Mouse (Mus musculus): ENCODE results near the gene Rp9. TPM values are rescaled to one million over a fixed set of nuclear protein-coding genes. Genes with fewer than 3 reads are reported as not detected.

The Rp9 gene
- polyA plus RNA-seq (2015; fragmentation: Nextera tagmentation; extraction: Ambion mirVana), result 63.1 and 66.0 TPM in 2 replicates

DNA sequence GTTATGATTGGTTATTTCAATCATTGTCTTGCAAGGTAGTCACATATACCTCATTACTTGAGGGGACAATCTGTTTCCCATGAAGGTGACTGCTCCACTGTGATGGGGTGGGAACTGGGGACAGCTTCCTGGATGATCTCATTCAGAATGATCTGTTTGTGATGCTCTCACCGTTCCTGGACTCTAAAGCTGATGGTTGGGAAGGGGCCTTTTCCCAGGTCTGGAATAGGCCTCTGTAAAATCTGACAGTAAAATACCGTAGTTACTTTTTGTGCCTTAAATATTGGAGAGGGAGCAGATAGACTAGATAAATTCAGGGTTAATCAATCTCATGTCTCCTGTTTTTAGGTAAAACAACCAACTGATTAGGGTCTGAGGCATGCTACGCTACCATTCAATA lies at the start of gene Rp9:
TSS of gene Rp9 (minus strand) at position 101 of the 400 bp plus-strand sequence.
- H3K27ac ChIP-seq (ENCODE audit: low read length), result peak within 1 kb of the TSS; percentile 20; the same call in 1 of the 2 replicates
- H3K4me1 ChIP-seq (replicated peaks; ENCODE audit: control insufficient read depth, insufficient read depth, low read length), result peaks cover 7% of the 10 kb centered on the region
- peak within 1 kb of the TSS; percentile 95 for H3K9ac ChIP-seq (replicated peaks; ENCODE audit: low read depth, low read length)
- H3K27me3 ChIP-seq (replicated peaks; ENCODE audit: control insufficient read depth, insufficient read depth, low read length), result no peaks in the 10 kb centered on the region
- H3K9me3 ChIP-seq (ENCODE audit: control insufficient read depth, low read length), result no peaks in the 10 kb centered on the region
- peak within 1 kb of the TSS; percentile 82 for H3K4me3 ChIP-seq (replicated peaks; ENCODE audit: low read length)
- 89% methylated on average over 3 of the region's 3 CpGs for WGBS
- no peak for ATAC-seq
- H3K36me3 ChIP-seq (ENCODE audit: control insufficient read depth, insufficient read depth), result no peaks in the 10 kb centered on the region
- H3K4me2 ChIP-seq (ENCODE audit: low read length), result peak within 1 kb of the TSS; percentile 67

DNA sequence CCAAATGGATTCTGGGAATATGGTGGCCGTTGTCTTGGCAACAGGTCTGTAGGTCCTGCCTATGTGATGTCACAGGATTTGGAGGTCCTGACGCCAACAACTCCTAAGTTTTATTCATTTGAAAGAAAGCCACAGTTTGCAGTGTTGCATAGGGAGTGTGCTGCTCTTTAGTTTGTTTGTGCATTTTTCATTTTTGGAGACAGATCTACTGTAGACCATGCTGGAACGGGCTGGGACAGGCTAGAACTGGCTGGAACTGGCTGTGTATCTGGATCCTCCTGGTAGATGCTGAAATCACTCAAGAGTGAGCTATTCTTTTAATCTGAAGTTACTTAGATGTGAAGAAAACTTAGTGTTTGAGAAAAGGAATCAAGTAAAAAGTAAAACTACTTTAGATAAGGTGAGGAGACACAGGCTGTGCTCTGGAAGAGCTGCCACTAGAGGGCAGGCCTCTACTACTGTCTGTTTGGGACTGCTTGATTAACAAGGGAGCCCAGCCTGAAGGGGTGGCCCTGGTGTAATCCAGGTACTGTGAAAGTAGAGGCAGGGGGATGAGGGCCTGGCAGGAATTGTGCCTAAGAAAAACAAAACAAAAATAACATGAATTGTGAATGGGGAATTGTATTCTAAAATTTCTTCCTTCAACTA lies 49.0 kb upstream of the Rp9 start:
- Histone ChIP-seq H3K9me3 (ENCODE audit: control insufficient read depth, low read length) (no peaks in the 10 kb centered on the region), H3K4me1 (replicated peaks; ENCODE audit: control insufficient read depth, insufficient read depth, low read length) (no peaks in the 10 kb centered on the region), H3K9ac (replicated peaks; ENCODE audit: low read depth, low read length) (no peak overlapping the region), H3K27me3 (replicated peaks; ENCODE audit: control insufficient read depth, insufficient read depth, low read length) (no peaks in the 10 kb centered on the region), H3K36me3 (ENCODE audit: control insufficient read depth, insufficient read depth) (no peaks in the 10 kb centered on the region), H3K27ac (ENCODE audit: low read length) (no peak overlapping the region), H3K4me2 (ENCODE audit: low read length) (no peak overlapping the region), H3K4me3 (replicated peaks; ENCODE audit: low read length) (no peak overlapping the region)
- WGBS, result 94% methylated on average over 3 of the region's 3 CpGs
- peak; percentile 72; the same call in 1 of the 2 replicates for ATAC-seq

DNA sequence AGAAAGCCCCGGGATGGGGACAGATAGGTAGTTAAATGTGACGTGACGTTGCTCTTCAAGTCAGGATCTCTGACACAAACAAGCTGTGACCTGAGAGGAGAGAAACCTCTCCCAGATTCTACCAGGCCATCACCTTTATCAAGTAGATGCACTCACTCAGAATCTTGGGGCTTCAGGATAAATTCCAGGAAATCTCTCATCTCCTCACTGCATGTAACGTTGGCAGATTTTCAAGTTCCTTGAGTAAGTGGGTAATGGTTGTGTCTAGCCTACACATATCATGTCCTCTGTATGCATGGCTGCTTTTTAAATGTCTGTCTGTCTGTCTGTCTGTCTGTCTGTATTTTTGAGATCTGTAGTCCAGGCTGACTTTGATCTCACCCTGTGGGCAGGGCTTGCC lies 45.5 kb upstream of the Rp9 start:
- Histone ChIP-seq H3K9ac (replicated peaks; ENCODE audit: low read depth, low read length) (no peak overlapping the region), H3K9me3 (ENCODE audit: control insufficient read depth, low read length) (no peaks in the 10 kb centered on the region), H3K27me3 (replicated peaks; ENCODE audit: control insufficient read depth, insufficient read depth, low read length) (no peaks in the 10 kb centered on the region), H3K4me2 (ENCODE audit: low read length) (no peak overlapping the region), H3K4me1 (replicated peaks; ENCODE audit: control insufficient read depth, insufficient read depth, low read length) (no peaks in the 10 kb centered on the region), H3K4me3 (replicated peaks; ENCODE audit: low read length) (no peak overlapping the region), H3K27ac (ENCODE audit: low read length) (no peak overlapping the region), H3K36me3 (ENCODE audit: control insufficient read depth, insufficient read depth) (no peaks in the 10 kb centered on the region)
- 95% methylated on average over 4 of the region's 4 CpGs for WGBS
- no peak for ATAC-seq

DNA sequence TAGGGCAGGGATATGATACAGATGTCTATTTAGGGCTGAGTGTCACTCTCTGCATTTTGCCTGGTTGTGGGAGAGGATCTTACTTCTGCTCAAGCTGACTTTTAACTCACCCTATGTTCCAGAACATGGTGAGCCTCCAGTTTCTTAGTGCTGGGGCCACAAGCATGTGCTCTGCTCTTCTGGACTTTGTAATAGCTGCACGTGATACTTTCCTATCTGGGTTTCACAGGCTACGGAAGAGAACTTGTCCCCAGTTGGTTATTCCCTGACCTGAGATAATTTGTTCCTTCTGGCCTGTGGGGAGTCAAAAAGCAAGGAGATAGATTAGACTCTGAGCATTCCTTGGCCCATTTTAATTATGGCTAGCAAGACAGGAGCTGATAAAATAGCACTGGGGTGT lies 36.0 kb upstream of the Rp9 start:
- no peak for ATAC-seq
- 92% methylated on average over 2 of the region's 2 CpGs for WGBS
- H3K36me3 ChIP-seq (ENCODE audit: control insufficient read depth, insufficient read depth), result no peaks in the 10 kb centered on the region
- no peak overlapping the region for H3K27ac ChIP-seq (ENCODE audit: low read length)
- H3K9me3 ChIP-seq (ENCODE audit: control insufficient read depth, low read length), result no peaks in the 10 kb centered on the region
- no peak overlapping the region for H3K4me2 ChIP-seq (ENCODE audit: low read length)
- H3K4me1 ChIP-seq (replicated peaks; ENCODE audit: control insufficient read depth, insufficient read depth, low read length), result peaks cover 4% of the 10 kb centered on the region
- H3K27me3 ChIP-seq (replicated peaks; ENCODE audit: control insufficient read depth, insufficient read depth, low read length), result no peaks in the 10 kb centered on the region
- H3K9ac ChIP-seq (replicated peaks; ENCODE audit: low read depth, low read length), result no peak overlapping the region
- H3K4me3 ChIP-seq (replicated peaks; ENCODE audit: low read length), result no peak overlapping the region

DNA sequence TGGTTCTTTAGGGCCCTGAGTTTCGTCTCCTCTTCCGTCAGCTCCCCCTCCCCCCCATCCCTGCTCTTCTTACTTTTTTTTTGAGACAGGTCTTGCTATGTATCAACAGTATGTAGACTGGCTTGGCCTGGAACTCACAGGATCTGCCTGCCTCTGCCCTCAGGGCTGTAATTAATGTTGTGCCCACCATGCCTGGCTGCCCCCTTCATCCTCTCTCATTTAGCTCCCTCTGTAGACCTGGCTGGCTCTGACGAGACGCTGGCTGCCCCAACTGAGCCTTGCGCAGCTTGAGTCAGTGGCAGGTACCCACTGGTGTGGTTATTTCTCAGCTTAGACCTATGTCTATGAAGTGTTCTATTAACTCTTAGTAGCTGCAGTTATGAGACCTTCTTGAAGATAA lies 34.0 kb upstream of the Rp9 start:
- ATAC-seq, result no peak
- no peaks in the 10 kb centered on the region for H3K27me3 ChIP-seq (replicated peaks; ENCODE audit: control insufficient read depth, insufficient read depth, low read length)
- H3K9me3 ChIP-seq (ENCODE audit: control insufficient read depth, low read length), result no peaks in the 10 kb centered on the region
- H3K4me3 ChIP-seq (replicated peaks; ENCODE audit: low read length), result no peak overlapping the region
- H3K27ac ChIP-seq (ENCODE audit: low read length), result no peak overlapping the region
- peaks cover 4% of the 10 kb centered on the region for H3K4me1 ChIP-seq (replicated peaks; ENCODE audit: control insufficient read depth, insufficient read depth, low read length)
- 74% methylated on average over 5 of the region's 5 CpGs for WGBS
- no peaks in the 10 kb centered on the region for H3K36me3 ChIP-seq (ENCODE audit: control insufficient read depth, insufficient read depth)
- H3K4me2 ChIP-seq (ENCODE audit: low read length), result no peak overlapping the region
- H3K9ac ChIP-seq (replicated peaks; ENCODE audit: low read depth, low read length), result no peak overlapping the region

DNA sequence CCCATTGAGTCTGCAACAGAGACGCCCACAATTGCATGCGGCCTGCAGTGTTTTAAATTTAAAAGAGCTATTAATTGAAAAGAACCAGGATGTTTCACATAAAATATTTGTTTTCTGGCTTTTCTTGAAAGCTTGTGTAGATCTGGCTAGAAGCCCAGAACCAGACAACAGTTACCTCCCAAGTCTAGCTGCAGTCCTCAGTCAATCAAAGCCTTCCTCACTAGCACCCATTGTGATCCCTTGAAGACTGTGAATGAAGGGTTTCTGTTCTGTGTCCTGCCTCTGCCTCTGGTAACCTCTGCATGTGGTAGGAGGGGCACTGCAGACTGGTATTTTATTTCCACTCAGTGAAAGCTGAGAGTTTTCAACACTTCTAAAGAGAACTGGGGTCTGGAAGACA lies 33.4 kb upstream of the Rp9 start:
- H3K27ac ChIP-seq (ENCODE audit: low read length), result no peak overlapping the region
- H3K9ac ChIP-seq (replicated peaks; ENCODE audit: low read depth, low read length), result no peak overlapping the region
- no peak overlapping the region for H3K4me2 ChIP-seq (ENCODE audit: low read length)
- H3K36me3 ChIP-seq (ENCODE audit: control insufficient read depth, insufficient read depth), result no peaks in the 10 kb centered on the region
- WGBS, result 20% methylated on average over 2 of the region's 2 CpGs
- H3K9me3 ChIP-seq (ENCODE audit: control insufficient read depth, low read length), result no peaks in the 10 kb centered on the region
- no peak for ATAC-seq
- no peak overlapping the region for H3K4me3 ChIP-seq (replicated peaks; ENCODE audit: low read length)
- peaks cover 4% of the 10 kb centered on the region for H3K4me1 ChIP-seq (replicated peaks; ENCODE audit: control insufficient read depth, insufficient read depth, low read length)
- H3K27me3 ChIP-seq (replicated peaks; ENCODE audit: control insufficient read depth, insufficient read depth, low read length), result no peaks in the 10 kb centered on the region

DNA sequence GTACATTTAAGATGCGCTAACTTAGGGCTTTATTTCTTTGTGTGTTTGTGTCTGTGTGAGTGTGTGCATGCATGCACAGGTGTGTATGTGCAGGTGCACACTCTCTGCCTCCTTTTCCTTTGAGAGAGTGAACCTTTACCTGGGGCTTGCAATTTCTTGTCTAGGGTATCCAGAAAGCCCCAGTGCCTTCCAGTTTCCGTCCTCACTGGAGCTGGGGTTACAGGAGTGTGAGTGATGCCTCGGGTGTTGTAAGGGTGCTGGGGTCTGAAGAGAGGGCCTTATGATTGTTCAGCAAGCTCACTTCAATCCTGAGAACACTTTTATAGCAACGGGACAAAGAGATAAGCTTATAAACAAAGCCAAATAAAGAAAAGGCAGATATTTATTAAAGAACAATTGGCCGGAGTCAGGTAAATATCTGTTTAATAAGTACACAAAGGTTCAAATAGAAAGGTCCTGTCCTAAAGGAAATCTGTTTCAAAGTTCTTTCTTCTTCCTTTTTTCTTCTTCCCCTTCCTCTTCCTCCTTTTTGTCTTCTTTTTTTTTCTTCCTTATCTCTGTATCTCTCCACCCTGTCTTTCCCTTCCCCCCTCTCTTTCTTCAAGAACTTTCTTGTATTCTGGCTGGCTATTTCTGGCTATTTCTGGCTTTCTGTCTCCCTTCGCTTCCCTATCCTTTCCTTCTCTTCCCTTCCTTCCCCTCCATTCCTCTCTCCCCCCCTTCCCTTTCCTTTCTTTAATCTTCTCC lies 27.7 kb upstream of the Rp9 start:
- Histone ChIP-seq H3K9me3 (ENCODE audit: control insufficient read depth, low read length) (no peaks in the 10 kb centered on the region), H3K9ac (replicated peaks; ENCODE audit: low read depth, low read length) (no peak overlapping the region), H3K4me1 (replicated peaks; ENCODE audit: control insufficient read depth, insufficient read depth, low read length) (no peaks in the 10 kb centered on the region), H3K4me3 (replicated peaks; ENCODE audit: low read length) (no peak overlapping the region), H3K4me2 (ENCODE audit: low read length) (no peak overlapping the region), H3K27ac (ENCODE audit: low read length) (no peak overlapping the region), H3K27me3 (replicated peaks; ENCODE audit: control insufficient read depth, insufficient read depth, low read length) (no peaks in the 10 kb centered on the region), H3K36me3 (ENCODE audit: control insufficient read depth, insufficient read depth) (no peaks in the 10 kb centered on the region)
- ATAC-seq, result no peak
- 85% methylated on average over 6 of the region's 6 CpGs for WGBS

DNA sequence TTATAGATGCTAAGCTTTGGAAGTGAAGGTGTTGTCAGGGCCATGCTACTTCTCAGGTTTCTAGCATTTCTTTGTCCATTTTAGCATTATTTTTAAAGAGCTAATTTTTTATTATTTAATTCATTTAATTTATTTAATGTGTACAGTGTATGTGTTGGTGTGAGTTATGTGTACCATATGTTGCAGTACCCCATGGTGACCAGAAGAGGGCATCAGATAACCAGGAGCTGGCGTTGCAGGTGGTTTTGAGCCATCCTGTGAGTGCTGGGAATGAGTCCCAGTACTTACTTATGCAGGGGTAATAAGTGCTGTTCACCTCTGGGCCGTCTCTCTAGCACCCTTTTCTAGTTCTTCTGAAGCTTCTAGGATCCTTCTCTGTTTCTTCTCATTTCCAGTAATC lies 25.6 kb upstream of the Rp9 start:
- H3K27me3 ChIP-seq (replicated peaks; ENCODE audit: control insufficient read depth, insufficient read depth, low read length), result no peaks in the 10 kb centered on the region
- 80% methylated on average over 2 of the region's 2 CpGs for WGBS
- no peak overlapping the region for H3K4me2 ChIP-seq (ENCODE audit: low read length)
- no peaks in the 10 kb centered on the region for H3K4me1 ChIP-seq (replicated peaks; ENCODE audit: control insufficient read depth, insufficient read depth, low read length)
- no peak for ATAC-seq
- H3K9me3 ChIP-seq (ENCODE audit: control insufficient read depth, low read length), result no peaks in the 10 kb centered on the region
- no peaks in the 10 kb centered on the region for H3K36me3 ChIP-seq (ENCODE audit: control insufficient read depth, insufficient read depth)
- H3K27ac ChIP-seq (ENCODE audit: low read length), result no peak overlapping the region
- no peak overlapping the region for H3K4me3 ChIP-seq (replicated peaks; ENCODE audit: low read length)
- H3K9ac ChIP-seq (replicated peaks; ENCODE audit: low read depth, low read length), result no peak overlapping the region

DNA sequence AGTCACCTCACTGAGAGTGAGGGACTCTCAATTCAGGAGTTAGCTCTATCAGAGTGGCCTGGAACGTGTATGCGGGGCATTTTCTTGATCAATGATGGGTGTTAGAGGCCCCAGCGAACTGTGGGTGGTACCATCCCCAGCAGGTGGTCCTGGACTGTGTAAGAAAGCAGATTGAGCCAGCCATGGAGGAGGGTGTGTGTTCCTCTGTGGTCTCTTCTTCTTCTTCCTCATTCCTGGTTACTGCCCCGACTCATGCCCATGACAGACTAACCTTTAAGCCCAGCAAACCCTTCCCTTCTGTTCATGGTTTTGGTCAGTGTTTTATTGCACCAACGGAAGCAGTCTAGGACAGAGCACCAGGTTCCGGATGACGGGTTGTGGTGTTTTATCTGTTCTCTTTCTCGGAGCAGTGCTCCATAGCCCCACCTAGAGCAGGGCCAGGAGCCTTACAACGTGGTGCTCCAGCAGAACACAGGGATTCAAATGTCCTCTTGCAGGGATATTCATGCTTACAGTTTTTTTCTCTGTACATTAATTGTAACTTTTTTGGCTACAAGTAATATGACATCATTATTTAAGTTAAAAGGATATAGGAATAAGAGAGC lies 24.8 kb upstream of the Rp9 start:
- no peak for ATAC-seq
- 85% methylated on average over 9 of the region's 9 CpGs for WGBS

More for the DNA sequence above, 24.8 kb upstream of the Rp9 start:
- no peak overlapping the region for H3K4me3 ChIP-seq (replicated peaks; ENCODE audit: low read length)
- no peak overlapping the region for H3K9ac ChIP-seq (replicated peaks; ENCODE audit: low read depth, low read length)
- no peak overlapping the region for H3K27ac ChIP-seq (ENCODE audit: low read length)
- H3K36me3 ChIP-seq (ENCODE audit: control insufficient read depth, insufficient read depth), result no peaks in the 10 kb centered on the region
- H3K9me3 ChIP-seq (ENCODE audit: control insufficient read depth, low read length), result no peaks in the 10 kb centered on the region
- H3K27me3 ChIP-seq (replicated peaks; ENCODE audit: control insufficient read depth, insufficient read depth, low read length), result no peaks in the 10 kb centered on the region
- H3K4me1 ChIP-seq (replicated peaks; ENCODE audit: control insufficient read depth, insufficient read depth, low read length), result no peaks in the 10 kb centered on the region
- no peak overlapping the region for H3K4me2 ChIP-seq (ENCODE audit: low read length)

Measured in forebrain, embryonic 16.5 days (tissue).